Mouse (Mus musculus) heart, postnatal 0 days (tissue): ENCODE results near the gene Itln1.

ENCODE experiments used
- CTCF ChIP-seq: IDR thresholded peaks from 2 replicates; pipeline ENCODE4 v1.5.1; 2016; ENCODE audit warnings: antibody characterized with exemption, control low read depth, low read depth
- EP300 ChIP-seq: IDR thresholded peaks from 2 replicates; pipeline ENCODE4 v1.6.1; 2016; ENCODE audit warnings: antibody characterized with exemption, low read depth

DNA sequence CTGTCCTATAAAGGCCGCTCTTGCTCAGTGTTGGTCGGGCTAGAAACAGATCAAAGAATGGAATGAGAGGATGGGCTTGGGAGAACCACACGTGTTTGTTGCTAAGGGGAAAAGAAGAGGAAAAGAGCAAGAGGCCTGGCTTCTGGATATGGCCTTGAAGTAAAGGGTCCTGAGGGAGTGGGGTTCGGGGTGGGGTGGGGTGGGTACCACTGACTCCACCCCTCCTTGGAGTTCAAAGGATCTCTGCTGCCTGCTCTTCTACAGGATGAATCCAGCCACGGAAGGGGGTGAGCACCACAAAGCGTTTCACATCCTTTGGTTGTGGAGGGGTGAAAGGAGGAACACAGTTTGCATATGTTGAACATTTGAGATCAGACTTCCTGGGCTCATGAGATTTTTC lies 23.3 kb upstream of the Itln1 start:
- TF ChIP-seq CTCF (no peak), EP300 (no peak)
